Mouse (Mus musculus) inflammation-experienced regulatory T-cells, adult 6 months (primary cell): ENCODE data around the gene Ccdc34. TPM values are rescaled to one million over a fixed set of nuclear protein-coding genes. Genes with fewer than 3 reads are reported as not detected.

Source experiments
- ATAC-seq: one replicate; pipeline ENCODE4 v1.8.0; 2017
- polyA plus RNA-seq, 3 experiments: library from polyadenylated mRNA; unstranded; fragments of 100-300 nt; shearing (Covaris generic); gene quantifications; one replicate each; pipeline ENCODE4 v1.2.1; 2017

Gene Ccdc34
- polyA plus RNA-seq, 3 experiments from 2014 or later = 6.5 to 17.0 (median 8.0) TPM

GRCm38 (mm10) chr2:110222793-110223192 is 205.2 kb downstream of the Ccdc34 start:
- ATAC-seq = no peak

Other genes starting within 250 kb of the Ccdc34 start
- 10 to 100 TPM; 63.9 to 72.9 (median 64.9) TPM for gene Lin7c, start 127.0 kb upstream of the Ccdc34 start, polyA plus RNA-seq
- under 1 TPM; 0.15 to 0.28 (median 0.19) TPM for gene Lgr4, start 100.2 kb upstream of the Ccdc34 start, polyA plus RNA-seq